Mouse (Mus musculus): ENCODE results near the gene Noct. TPM values are rescaled to one million over a fixed set of nuclear protein-coding genes. Genes with fewer than 3 reads are reported as not detected.

Gene Noct
- total and polyA plus RNA-seq, 3 experiments, result 8.7 to 13.8 (median 12.0) TPM

GRCm38 (mm10) chr3:51221847-51222246 lies 2.4 kb upstream of the Noct start:
- Histone ChIP-seq H3K27me3 (replicated peaks) (no peaks in the 10 kb centered on the region), H3K27ac (ENCODE audit: insufficient read depth, low read depth) (no peak overlapping the region), H3K4me2 (ENCODE audit: insufficient read depth, low read depth, poor library complexity, severe bottlenecking) (no peak overlapping the region), H3K4me1 (ENCODE audit: control insufficient read depth in 1 of 2, insufficient read depth in 2 of 2) (peaks cover 6 to 16% of the 10 kb centered on the region in 2 experiments), H3K9me3 (replicated peaks; ENCODE audit: low read length) (no peaks in the 10 kb centered on the region), H3K4me3 (replicated peaks in 1 of 3; ENCODE audit: low read depth in 2 of 3, low read length in 2 of 3, poor library complexity in 1 of 3) (no peak overlapping the region), H3K36me3 (replicated peaks in 1 of 2; ENCODE audit: control insufficient read depth in 1 of 2, insufficient read depth in 1 of 2, low read length in 1 of 2) (no peaks in the 10 kb centered on the region), H3K79me2 (replicated peaks; ENCODE audit: control insufficient read depth, extremely low read depth, insufficient read depth, poor library complexity, severe bottlenecking) (peaks cover 10% of the 10 kb centered on the region), H3K9ac (ENCODE audit: insufficient read depth, low read depth) (no peak overlapping the region)
- dilution Hi-C loops (cut with MboI; ENCODE audit: extremely low pct_ligation_motif_present, extremely low pct_unique_long_range_greater_than_20kb, low sequenced_read_pairs), result no loop called here
- in situ Hi-C loops (cut with MboI; ENCODE audit: low pct_ligation_motif_present, low pct_unique_long_range_greater_than_20kb, low sequenced_read_pairs), result loop anchor here (25.0 kb wide), 1 partner anchor 785 kb away; the partner anchor contains the start of gene Slc7a11
- TF ChIP-seq KAT2A (IDR thresholded peaks at IDR 0.05; ENCODE audit: insufficient replicate concordance, low read length) (no peak), PAX5 (IDR thresholded peaks at IDR 0.05; ENCODE audit: low read length) (no peak), HCFC1 (IDR thresholded peaks at IDR 0.05; ENCODE audit: low read depth, low read length) (no peak), MYC (IDR thresholded peaks at IDR 0.05; ENCODE audit: low read depth, low read length) (no peak), ZNF384 (IDR thresholded peaks at IDR 0.05; ENCODE audit: low read depth, low read length) (no peak), CHD2 (IDR thresholded peaks at IDR 0.05; ENCODE audit: low read length) (no peak), JUND (conservative IDR thresholded peaks at IDR 0.05; ENCODE audit: low read depth, low read length) (no peak), MAX (IDR thresholded peaks at IDR 0.05; ENCODE audit: low read length) (no peak), MAFK (IDR thresholded peaks at IDR 0.05; ENCODE audit: insufficient replicate concordance, low read length) (no peak), UBTF (IDR thresholded peaks at IDR 0.05; ENCODE audit: low read depth, low read length) (no peak), MEF2A (IDR thresholded peaks at IDR 0.05; ENCODE audit: borderline replicate concordance, low read depth, low read length) (no peak), JUN (IDR thresholded peaks at IDR 0.05; ENCODE audit: insufficient read depth, low read depth, low read length) (no peak), E2F4 (IDR thresholded peaks at IDR 0.05; ENCODE audit: insufficient replicate concordance, low read depth, low read length) (no peak), ZMIZ1 (IDR thresholded peaks at IDR 0.05; ENCODE audit: low read depth, low read length) (no peak), RCOR1 (conservative IDR thresholded peaks at IDR 0.05; ENCODE audit: low read depth, low read length) (no peak), POLR2A (IDR thresholded peaks at IDR 0.05; ENCODE audit: low read depth, low read length) (no peak)
- no peak for DNase-seq (ENCODE audit: extremely low read depth)

- H3K79me2 ChIP-seq (replicated peaks; ENCODE audit: control insufficient read depth, extremely low read depth, insufficient read depth, poor library complexity, severe bottlenecking), result peaks cover 10% of the 10 kb centered on the region
- dilution Hi-C loops (cut with MboI; ENCODE audit: extremely low pct_ligation_motif_present, extremely low pct_unique_long_range_greater_than_20kb, low sequenced_read_pairs), result no loop called here
- in situ Hi-C loops (cut with MboI; ENCODE audit: low pct_ligation_motif_present, low pct_unique_long_range_greater_than_20kb, low sequenced_read_pairs), result loop anchor here (25.0 kb wide), 1 partner anchor 785 kb away; the partner anchor contains the start of gene Slc7a11
- no peaks in the 10 kb centered on the region for H3K9me3 ChIP-seq (replicated peaks; ENCODE audit: low read length)
- peaks cover 6 to 20% of the 10 kb centered on the region in 2 experiments for H3K4me1 ChIP-seq (ENCODE audit: control insufficient read depth in 1 of 2, insufficient read depth in 2 of 2)
- peaks cover 0 to 2% of the 10 kb centered on the region in 2 experiments for H3K36me3 ChIP-seq (replicated peaks in 1 of 2; ENCODE audit: control insufficient read depth in 1 of 2, insufficient read depth in 1 of 2, low read length in 1 of 2)
- DNase-seq (ENCODE audit: extremely low read depth), result no peak
- H3K4me3 ChIP-seq (replicated peaks in 1 of 3; ENCODE audit: low read depth in 2 of 3, low read length in 2 of 3, poor library complexity in 1 of 3), result no peak overlapping the region
- no peak overlapping the region for H3K9ac ChIP-seq (ENCODE audit: insufficient read depth, low read depth)
- H3K4me2 ChIP-seq (ENCODE audit: insufficient read depth, low read depth, poor library complexity, severe bottlenecking), result no peak overlapping the region
- TF ChIP-seq ELF1 (IDR thresholded peaks at IDR 0.05; ENCODE audit: low read depth, low read length) (no peak), E2F4 (IDR thresholded peaks at IDR 0.05; ENCODE audit: insufficient replicate concordance, low read depth, low read length) (no peak), RCOR1 (conservative IDR thresholded peaks at IDR 0.05; ENCODE audit: low read depth, low read length) (no peak), ZMIZ1 (IDR thresholded peaks at IDR 0.05; ENCODE audit: low read depth, low read length) (no peak), IRF4 (IDR thresholded peaks at IDR 0.05; ENCODE audit: low read depth, low read length) (no peak), ZKSCAN1 (IDR thresholded peaks at IDR 0.05; ENCODE audit: borderline replicate concordance, low read depth, low read length) (no peak), CHD2 (IDR thresholded peaks at IDR 0.05; ENCODE audit: low read length) (no peak), SIN3A (IDR thresholded peaks at IDR 0.05; ENCODE audit: low read length) (no peak), TBP (conservative IDR thresholded peaks at IDR 0.05; ENCODE audit: low read depth, low read length) (no peak), NELFE (IDR thresholded peaks at IDR 0.05; ENCODE audit: low read depth, low read length) (no peak), USF2 (conservative IDR thresholded peaks at IDR 0.05; ENCODE audit: low read depth, low read length) (no peak), JUN (IDR thresholded peaks at IDR 0.05; ENCODE audit: insufficient read depth, low read depth, low read length) (no peak), MYC (IDR thresholded peaks at IDR 0.05; ENCODE audit: low read depth, low read length) (no peak), CHD1 (IDR thresholded peaks at IDR 0.05; ENCODE audit: low read depth, low read length) (no peak), MXI1 (IDR thresholded peaks at IDR 0.05; ENCODE audit: low read depth, low read length) (no peak), MEF2A (IDR thresholded peaks at IDR 0.05; ENCODE audit: borderline replicate concordance, low read depth, low read length) (no peak)
- no peaks in the 10 kb centered on the region for H3K27me3 ChIP-seq (replicated peaks)
- H3K27ac ChIP-seq (ENCODE audit: insufficient read depth, low read depth), result no peak overlapping the region
Measured at GRCm38 (mm10) chr3:51222302-51222701, 1.9 kb upstream of the Noct start.

Measured in CH12.LX (cell line).